Mouse (Mus musculus): ENCODE data around the gene Tpk1. TPM values are rescaled to one million over a fixed set of nuclear protein-coding genes. Genes with fewer than 3 reads are reported as not detected.

The Tpk1 gene
- 1.3 and 2.4 TPM in 2 replicates for polyA plus RNA-seq (2011; ENCODE audit: insufficient read depth, insufficient read length, low replicate concordance, missing spikeins)

DNA sequence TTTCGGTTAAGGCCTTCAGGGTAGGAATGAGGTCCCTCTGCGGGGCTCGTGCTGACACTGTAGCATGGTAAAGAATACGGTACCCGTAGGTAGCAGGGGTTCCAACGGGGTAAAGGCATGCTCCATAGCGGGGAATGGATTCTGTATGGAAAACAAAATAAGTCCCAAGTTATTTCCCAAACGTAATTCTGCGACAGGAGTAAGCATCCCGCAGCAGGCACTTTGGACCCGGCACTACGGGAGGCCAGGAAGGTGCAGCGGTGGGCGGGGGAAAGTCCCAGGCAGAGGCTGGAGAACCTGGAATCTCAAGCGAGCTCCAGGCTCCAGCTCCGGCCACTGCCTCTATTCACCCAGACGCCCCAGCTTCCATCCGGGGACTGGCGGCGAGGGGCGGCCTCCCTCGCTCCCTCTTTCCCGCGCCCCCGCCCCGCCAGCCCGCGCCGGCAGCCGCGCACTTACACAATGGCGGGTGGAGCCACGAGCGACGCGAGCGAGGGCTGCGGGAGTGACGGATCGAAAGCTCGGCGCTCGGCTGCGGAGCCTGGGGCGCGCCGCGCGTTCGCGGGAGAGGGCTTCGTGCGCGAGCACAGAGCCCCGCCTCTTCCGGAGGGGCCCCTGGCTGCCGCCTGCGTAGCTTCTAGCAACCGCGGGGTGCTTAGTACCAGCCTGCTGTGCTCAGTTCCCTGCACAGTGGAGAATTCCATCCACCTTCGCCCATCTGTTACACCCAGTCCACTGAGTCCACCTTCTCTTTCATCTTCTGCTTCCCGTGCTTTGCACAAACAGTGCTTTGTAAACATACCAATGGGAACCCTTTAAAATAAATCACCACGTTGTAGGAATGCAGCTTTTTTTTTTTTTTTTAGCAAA, at the start of gene Tpk1:
TSS of gene Tpk1 (minus strand) at position 602 of the 870 bp plus-strand sequence.
- under 1% methylated on average over 63 of the region's 63 CpGs for WGBS
- Histone ChIP-seq H3K4me3 (replicated peaks; ENCODE audit: control insufficient read depth, low read depth, low read length) (peak within 1 kb of the TSS; percentile 92), H3K27ac (ENCODE audit: control insufficient read depth, insufficient read depth, low read depth, low read length, poor library complexity) (peak within 1 kb of the TSS; percentile 72), H3K4me1 (ENCODE audit: control insufficient read depth, insufficient read depth, low read length) (no peaks in the 10 kb centered on the region; the same call in 1 of the 2 replicates)
- TF ChIP-seq CTCF (IDR thresholded peaks at IDR 0.05; ENCODE audit: control insufficient read depth, insufficient read depth, low read length) (no peak), POLR2A (IDR thresholded peaks at IDR 0.05; ENCODE audit: borderline replicate concordance, control insufficient read depth, low read depth, low read length) (peak; percentile 61; the same call in 1 of the 2 replicates)

GRCm38 (mm10) chr6:43702810-43703614, 36.9 kb upstream of the Tpk1 start:
- no peaks in the 10 kb centered on the region for H3K4me1 ChIP-seq (ENCODE audit: control insufficient read depth, insufficient read depth, low read length)
- H3K27ac ChIP-seq (ENCODE audit: control insufficient read depth, insufficient read depth, low read depth, low read length, poor library complexity) = no peak overlapping the region
- no peak overlapping the region for H3K4me3 ChIP-seq (replicated peaks; ENCODE audit: control insufficient read depth, low read depth, low read length)
- 64% methylated on average over 6 of the region's 6 CpGs for WGBS
- TF ChIP-seq POLR2A (IDR thresholded peaks at IDR 0.05; ENCODE audit: borderline replicate concordance, control insufficient read depth, low read depth, low read length) (no peak), CTCF (IDR thresholded peaks at IDR 0.05; ENCODE audit: control insufficient read depth, insufficient read depth, low read length) (no peak)

GRCm38 (mm10) chr6:43691863-43692262, 25.8 kb upstream of the Tpk1 start:
- Histone ChIP-seq H3K4me3 (replicated peaks; ENCODE audit: control insufficient read depth, low read depth, low read length) (no peak overlapping the region), H3K27ac (ENCODE audit: control insufficient read depth, insufficient read depth, low read depth, low read length, poor library complexity) (no peak overlapping the region), H3K4me1 (ENCODE audit: control insufficient read depth, insufficient read depth, low read length) (no peaks in the 10 kb centered on the region)
- WGBS = 41% methylated on average over 1 of the region's 1 CpGs
- TF ChIP-seq CTCF (IDR thresholded peaks at IDR 0.05; ENCODE audit: control insufficient read depth, insufficient read depth, low read length) (no peak), POLR2A (IDR thresholded peaks at IDR 0.05; ENCODE audit: borderline replicate concordance, control insufficient read depth, low read depth, low read length) (no peak)

GRCm38 (mm10) chr6:43685985-43686384, 19.9 kb upstream of the Tpk1 start:
- no peak for TF ChIP-seq POLR2A (IDR thresholded peaks at IDR 0.05; ENCODE audit: borderline replicate concordance, control insufficient read depth, low read depth, low read length)
- no peak for TF ChIP-seq CTCF (IDR thresholded peaks at IDR 0.05; ENCODE audit: control insufficient read depth, insufficient read depth, low read length)
- Histone ChIP-seq H3K27ac (ENCODE audit: control insufficient read depth, insufficient read depth, low read depth, low read length, poor library complexity) (no peak overlapping the region), H3K4me3 (replicated peaks; ENCODE audit: control insufficient read depth, low read depth, low read length) (no peak overlapping the region), H3K4me1 (ENCODE audit: control insufficient read depth, insufficient read depth, low read length) (no peaks in the 10 kb centered on the region)
- WGBS = 44% methylated on average over 2 of the region's 2 CpGs

GRCm38 (mm10) chr6:43682535-43682934, 16.5 kb upstream of the Tpk1 start:
- no peak for TF ChIP-seq CTCF (IDR thresholded peaks at IDR 0.05; ENCODE audit: control insufficient read depth, insufficient read depth, low read length)
- H3K4me1 ChIP-seq (ENCODE audit: control insufficient read depth, insufficient read depth, low read length) = no peaks in the 10 kb centered on the region
- WGBS = 78% methylated on average over 2 of the region's 2 CpGs

GRCm38 (mm10) chr6:43678689-43679212, 12.7 kb upstream of the Tpk1 start:
- TF ChIP-seq POLR2A (IDR thresholded peaks at IDR 0.05; ENCODE audit: borderline replicate concordance, control insufficient read depth, low read depth, low read length) (no peak), CTCF (IDR thresholded peaks at IDR 0.05; ENCODE audit: control insufficient read depth, insufficient read depth, low read length) (no peak)
- 78% methylated on average over 2 of the region's 2 CpGs for WGBS
- Histone ChIP-seq H3K4me3 (replicated peaks; ENCODE audit: control insufficient read depth, low read depth, low read length) (no peak overlapping the region), H3K27ac (ENCODE audit: control insufficient read depth, insufficient read depth, low read depth, low read length, poor library complexity) (no peak overlapping the region), H3K4me1 (ENCODE audit: control insufficient read depth, insufficient read depth, low read length) (no peaks in the 10 kb centered on the region)

More at GRCm38 (mm10) chr6:43682535-43682934, 16.5 kb upstream of the Tpk1 start:
- no peak overlapping the region for H3K4me3 ChIP-seq (replicated peaks; ENCODE audit: control insufficient read depth, low read depth, low read length)
- no peak overlapping the region for H3K27ac ChIP-seq (ENCODE audit: control insufficient read depth, insufficient read depth, low read depth, low read length, poor library complexity)

DNA sequence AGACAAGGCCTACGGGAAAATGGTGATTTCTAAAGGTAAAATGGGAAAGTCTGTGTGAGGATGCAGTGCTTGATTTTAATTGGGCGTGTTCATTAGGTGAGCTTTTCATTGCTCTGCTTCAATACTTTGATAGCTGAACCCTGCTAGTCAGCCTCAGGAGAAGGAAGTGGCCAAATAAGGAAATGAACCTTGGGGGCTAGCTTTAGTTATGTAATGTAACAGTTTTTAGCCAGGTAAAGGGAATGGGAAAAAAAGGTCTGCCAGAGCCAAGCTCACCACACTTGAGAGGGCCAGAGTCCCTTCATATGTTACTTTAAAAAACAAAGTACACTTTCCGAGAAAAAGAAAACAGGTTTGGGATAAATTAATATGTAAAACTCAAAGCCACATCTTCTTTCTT, 11.5 kb upstream of the Tpk1 start:
- Histone ChIP-seq H3K27ac (ENCODE audit: control insufficient read depth, insufficient read depth, low read depth, low read length, poor library complexity) (no peak overlapping the region), H3K4me1 (ENCODE audit: control insufficient read depth, insufficient read depth, low read length) (no peaks in the 10 kb centered on the region), H3K4me3 (replicated peaks; ENCODE audit: control insufficient read depth, low read depth, low read length) (no peak overlapping the region)
- WGBS = 52% methylated on average over 3 of the region's 3 CpGs
- TF ChIP-seq CTCF (IDR thresholded peaks at IDR 0.05; ENCODE audit: control insufficient read depth, insufficient read depth, low read length) = no peak
- no peak for TF ChIP-seq POLR2A (IDR thresholded peaks at IDR 0.05; ENCODE audit: borderline replicate concordance, control insufficient read depth, low read depth, low read length)

GRCm38 (mm10) chr6:43676139-43676538, 10.1 kb upstream of the Tpk1 start:
- Histone ChIP-seq H3K4me3 (replicated peaks; ENCODE audit: control insufficient read depth, low read depth, low read length) (no peak overlapping the region), H3K4me1 (ENCODE audit: control insufficient read depth, insufficient read depth, low read length) (no peaks in the 10 kb centered on the region), H3K27ac (ENCODE audit: control insufficient read depth, insufficient read depth, low read depth, low read length, poor library complexity) (no peak overlapping the region)
- TF ChIP-seq POLR2A (IDR thresholded peaks at IDR 0.05; ENCODE audit: borderline replicate concordance, control insufficient read depth, low read depth, low read length) = no peak
- TF ChIP-seq CTCF (IDR thresholded peaks at IDR 0.05; ENCODE audit: control insufficient read depth, insufficient read depth, low read length) = no peak
- 52% methylated on average over 3 of the region's 3 CpGs for WGBS
